Mouse (Mus musculus): ENCODE measurements at regions not wholly inside any gene's neighbourhood (a gene's known extent, or its start where the extent isn't known, plus 50 kb on each side); places are given as distances from the start of the nearest gene placed in this dataset.

DNA sequence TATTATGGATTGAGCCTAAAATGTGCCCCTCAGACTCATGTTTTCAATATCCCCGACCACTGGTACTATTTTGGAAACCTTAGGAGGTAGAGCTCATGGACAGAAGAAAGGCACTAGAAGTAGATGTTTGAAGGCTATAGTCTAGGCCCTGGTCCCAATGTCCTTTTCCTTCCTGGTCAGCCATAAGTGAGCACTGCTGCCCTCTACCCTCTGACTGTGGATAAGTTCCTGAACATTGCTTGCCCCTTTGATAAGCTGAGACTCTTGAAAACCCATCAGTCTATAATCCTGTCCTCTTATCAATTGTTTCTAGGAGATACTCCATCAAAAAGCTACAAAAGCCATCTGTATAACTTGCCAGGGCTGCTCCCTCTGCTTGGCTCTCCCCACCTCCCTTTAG is 121.2 kb upstream of the Tenm3 start:
- TF ChIP-seq CTCF (conservative IDR thresholded peaks at IDR 0.05; ENCODE audit: insufficient read depth, insufficient read length, low read depth, low read length) (0 out of 2 replicates have a peak, but pooled peaks have one; percentile 28), POLR2A (IDR thresholded peaks at IDR 0.05; ENCODE audit: low read depth, low read length) (no peak)

All from kidney, adult 2 months (tissue).